Mouse (Mus musculus): ENCODE measurements at regions not wholly inside any gene's neighbourhood (a gene's known extent, or its start where the extent isn't known, plus 50 kb on each side); places are given as distances from the start of the nearest gene placed in this dataset.
"Not testable (repeated sequence)": the region's sequence is repeated elsewhere in the genome, so short reads cannot be mapped to it uniquely, and the experiment has no call there.

- H3K9ac ChIP-seq (ENCODE audit: low read depth, low read length) = no peak overlapping the region
- no peak overlapping the region for H3K4me3 ChIP-seq
- no peak for TF ChIP-seq POLR2A (IDR thresholded peaks at IDR 0.05; ENCODE audit: insufficient read depth, low read depth, low read length)
- TF ChIP-seq CTCF (IDR thresholded peaks at IDR 0.05) = no peak
- TF ChIP-seq EP300 (IDR thresholded peaks at IDR 0.05; ENCODE audit: insufficient read depth, low read depth, low read length) = no peak
- no peaks in the 10 kb centered on the region for H3K36me3 ChIP-seq (ENCODE audit: control insufficient read depth, insufficient read depth, low read length)
- H3K4me1 ChIP-seq (ENCODE audit: control insufficient read depth, insufficient read depth, low read length) = no peaks in the 10 kb centered on the region
- intact Hi-C loops (cut with DNase I) = no loop called here
- WGBS = 29% methylated on average over 1 of the region's 1 CpGs
- no peak overlapping the region for H3K27ac ChIP-seq
- H3K27me3 ChIP-seq (ENCODE audit: control insufficient read depth, insufficient read depth, low read length) = no peaks in the 10 kb centered on the region
- no peaks in the 10 kb centered on the region for H3K79me2 ChIP-seq (replicated peaks; ENCODE audit: control insufficient read depth, insufficient read depth, low read length)
- DNase-seq = no peak
These were observed 77.7 kb downstream of the Amer1 start for GRCm38 (mm10) chrX:95366995-95367394.

- DNase-seq; H3K27ac ChIP-seq; H3K79me2 ChIP-seq (replicated peaks; ENCODE audit: control insufficient read depth, insufficient read depth, low read length); H3K36me3 ChIP-seq (ENCODE audit: control insufficient read depth, insufficient read depth, low read length); intact Hi-C loops (cut with DNase I); H3K9ac ChIP-seq (ENCODE audit: low read depth, low read length); H3K4me3 ChIP-seq; H3K4me1 ChIP-seq (ENCODE audit: control insufficient read depth, insufficient read depth, low read length); H3K27me3 ChIP-seq (ENCODE audit: control insufficient read depth, insufficient read depth, low read length): not testable (repeated sequence)
- 62% methylated on average over 4 of the region's 4 CpGs for WGBS
These were observed 79.3 kb downstream of the Amer1 start for GRCm38 (mm10) chrX:95365326-95365725.

- WGBS = 11% methylated on average over 3 of the region's 3 CpGs
- no peaks in the 10 kb centered on the region for H3K36me3 ChIP-seq (ENCODE audit: control insufficient read depth, insufficient read depth, low read length)
- H3K27ac ChIP-seq = no peak overlapping the region
- H3K27me3 ChIP-seq (ENCODE audit: control insufficient read depth, insufficient read depth, low read length) = no peaks in the 10 kb centered on the region
- no peaks in the 10 kb centered on the region for H3K79me2 ChIP-seq (replicated peaks; ENCODE audit: control insufficient read depth, insufficient read depth, low read length)
- TF ChIP-seq CTCF (IDR thresholded peaks at IDR 0.05) = peak; percentile 79
- TF ChIP-seq EP300 (IDR thresholded peaks at IDR 0.05; ENCODE audit: insufficient read depth, low read depth, low read length) = no peak
- TF ChIP-seq POLR2A (IDR thresholded peaks at IDR 0.05; ENCODE audit: insufficient read depth, low read depth, low read length) = no peak
- no peak overlapping the region for H3K4me3 ChIP-seq
- no peak for DNase-seq
- no peak overlapping the region for H3K9ac ChIP-seq (ENCODE audit: low read depth, low read length)
- intact Hi-C loops (cut with DNase I) = no loop called here
- no peaks in the 10 kb centered on the region for H3K4me1 ChIP-seq (ENCODE audit: control insufficient read depth, insufficient read depth, low read length)
These were observed 85.6 kb downstream of the Amer1 start for GRCm38 (mm10) chrX:95359053-95359452.
